Mouse (Mus musculus) monocyte, adult 2 months (primary cell): Measurements from ENCODE around the gene Cytl1.

Experiments used
- DNase-seq, 2 experiments: peaks; one replicate each; pipeline ENCODE4 v3.0.0; 2022; ENCODE audit warnings: low spot score in 2 of 2, low read depth in 1 of 2

Cytl1 gene

GRCm38 (mm10) chr5:37735224-37735623, at the start of gene Cytl1:
Cytl1 (plus strand) TSS chr5:37735519.
- no peak for DNase-seq

GRCm38 (mm10) chr5:37692759-37693158, 42.6 kb upstream of the Cytl1 start:
- DNase-seq: no peak

DNA sequence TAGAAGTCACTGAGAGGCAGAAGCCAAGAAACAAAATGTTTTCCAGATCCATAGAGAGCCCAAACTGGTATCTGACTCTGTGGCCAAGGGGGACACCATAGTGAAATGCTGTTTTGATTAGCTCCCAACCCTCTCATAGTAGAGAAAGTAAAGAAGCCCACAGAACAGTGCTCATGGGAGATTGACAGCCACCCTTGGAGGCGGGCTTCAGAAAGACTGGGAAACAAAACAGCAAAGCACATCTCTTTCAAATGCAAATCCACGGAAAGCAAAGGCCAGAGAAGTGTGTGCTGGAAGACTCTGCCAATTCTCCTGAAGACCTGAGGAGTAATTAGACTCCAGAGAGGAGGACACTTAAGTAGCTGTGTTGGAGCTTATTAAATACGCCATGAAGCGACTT, 39.5 kb upstream of the Cytl1 start:
- DNase-seq: no peak

DNA sequence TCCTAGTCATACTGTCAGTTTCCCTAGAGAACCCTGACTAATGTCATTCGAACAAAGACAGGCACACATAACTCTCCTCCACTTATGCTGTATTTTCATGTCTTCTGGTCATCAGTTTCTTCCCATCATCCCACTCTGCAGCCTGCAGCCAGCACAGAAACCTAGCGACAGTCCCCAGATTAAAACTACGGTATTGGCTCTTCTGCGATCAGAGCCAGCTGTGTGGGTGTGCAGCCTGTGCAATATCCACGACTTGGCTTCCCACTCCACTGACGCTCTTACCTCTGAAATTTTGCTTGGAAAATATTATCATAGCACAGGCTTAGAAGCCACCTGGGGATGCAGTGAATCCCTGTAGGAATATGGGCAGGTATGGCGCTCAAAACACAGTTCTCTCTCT, 38.0 kb upstream of the Cytl1 start:
- no peak for DNase-seq

GRCm38 (mm10) chr5:37699757-37700156, 35.6 kb upstream of the Cytl1 start:
- DNase-seq: no peak

GRCm38 (mm10) chr5:37704962-37705361, 30.4 kb upstream of the Cytl1 start:
- no peak for DNase-seq

DNA sequence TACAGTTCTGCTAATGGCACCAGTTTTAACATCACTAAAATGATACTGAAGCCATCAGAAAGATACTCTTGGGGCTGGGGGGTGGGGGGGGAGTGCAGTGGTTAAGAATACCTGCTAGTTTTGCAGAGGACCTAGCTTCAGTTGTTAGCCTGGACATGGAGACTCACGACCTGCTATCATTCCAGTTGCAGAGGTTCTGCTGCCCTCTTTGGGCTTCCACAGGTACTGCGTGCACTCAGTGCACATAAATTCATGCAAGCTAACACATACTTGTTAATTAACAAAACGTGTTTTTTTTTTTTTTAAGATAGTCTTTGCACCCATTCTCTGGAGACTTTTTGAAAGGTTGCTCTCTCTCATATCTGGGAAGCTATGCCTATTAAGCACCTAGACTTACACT, 27.2 kb upstream of the Cytl1 start:
- no peak for DNase-seq

- no peak for DNase-seq
Observed at GRCm38 (mm10) chr5:37709257-37709904, 25.9 kb upstream of the Cytl1 start.

DNA sequence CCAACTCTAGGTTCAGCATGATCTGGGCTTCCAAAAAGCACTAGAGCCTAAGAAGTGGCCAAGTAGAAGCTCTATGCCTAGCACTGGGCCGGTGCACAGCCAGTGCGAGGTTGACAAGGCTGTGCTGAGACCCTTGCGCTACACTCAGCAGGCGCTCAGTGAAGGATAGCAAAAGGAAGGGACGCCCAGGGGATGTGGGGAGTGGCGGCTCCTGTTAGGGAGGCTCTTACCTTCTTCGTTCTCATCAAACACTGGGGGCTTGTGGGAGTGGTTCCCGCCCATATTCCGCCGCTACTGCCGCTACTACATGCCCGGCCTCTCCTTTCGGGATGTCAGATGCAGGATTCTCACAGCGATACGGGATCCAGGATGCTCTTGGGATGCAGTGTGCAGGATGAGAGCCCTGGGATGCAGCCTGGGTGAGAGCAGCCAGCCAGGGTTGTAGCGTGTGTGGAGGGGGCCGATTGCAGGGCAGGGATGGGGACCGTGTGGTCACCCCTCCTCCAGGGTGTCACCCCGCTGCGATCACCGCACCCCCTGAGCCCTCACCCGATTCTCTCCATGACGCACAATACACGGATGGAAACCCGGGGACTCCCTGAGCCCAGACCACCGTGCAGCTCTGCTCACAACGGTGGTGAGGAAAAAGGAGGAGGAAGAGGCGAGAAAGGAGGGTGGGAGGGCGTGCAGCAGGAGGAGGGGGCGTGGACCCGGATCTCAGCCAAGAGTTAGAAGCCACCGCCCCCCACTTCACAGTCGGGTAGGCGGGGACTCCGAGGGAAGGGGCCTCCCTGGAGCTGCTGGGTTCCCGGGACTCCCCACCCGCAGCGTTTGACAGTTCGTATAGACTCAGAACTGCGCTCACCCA, 18.6 kb upstream of the Cytl1 start, which contains the start of gene Stk32b:
Stk32b (minus strand) TSS at position 667 of the 868 bp plus-strand sequence.
- DNase-seq: no peak

DNA sequence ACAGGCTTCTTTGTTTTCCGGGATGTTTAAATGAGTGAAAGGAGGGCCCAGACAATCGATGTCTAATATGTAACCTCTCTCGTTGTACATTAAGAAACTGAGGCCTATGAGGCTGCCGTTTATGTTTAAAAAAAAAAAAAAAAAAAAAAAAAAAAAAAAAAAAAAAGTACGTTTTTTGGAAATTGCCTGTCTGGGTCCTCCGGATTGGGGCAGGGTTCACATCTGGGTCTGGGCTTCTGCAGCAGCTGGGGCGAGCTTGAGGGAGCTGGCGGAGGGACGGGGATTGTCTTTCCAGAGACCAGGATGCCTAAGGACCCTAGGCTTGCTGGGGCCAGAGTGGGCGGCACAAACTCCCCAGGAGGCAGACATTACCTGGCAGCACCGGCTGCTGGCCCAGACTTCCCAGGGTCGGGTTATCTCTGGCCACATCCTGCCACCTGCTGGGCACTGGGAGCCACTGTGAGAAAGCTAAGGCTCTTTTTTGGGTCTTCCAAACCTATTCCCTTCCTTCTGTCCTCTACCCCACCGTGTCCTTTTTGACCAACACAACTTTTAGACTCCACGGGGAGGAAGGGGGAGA, 17.8 kb upstream of the Cytl1 start:
- DNase-seq: no peak

GRCm38 (mm10) chr5:37720670-37721069, 14.6 kb upstream of the Cytl1 start:
- DNase-seq: no peak

DNA sequence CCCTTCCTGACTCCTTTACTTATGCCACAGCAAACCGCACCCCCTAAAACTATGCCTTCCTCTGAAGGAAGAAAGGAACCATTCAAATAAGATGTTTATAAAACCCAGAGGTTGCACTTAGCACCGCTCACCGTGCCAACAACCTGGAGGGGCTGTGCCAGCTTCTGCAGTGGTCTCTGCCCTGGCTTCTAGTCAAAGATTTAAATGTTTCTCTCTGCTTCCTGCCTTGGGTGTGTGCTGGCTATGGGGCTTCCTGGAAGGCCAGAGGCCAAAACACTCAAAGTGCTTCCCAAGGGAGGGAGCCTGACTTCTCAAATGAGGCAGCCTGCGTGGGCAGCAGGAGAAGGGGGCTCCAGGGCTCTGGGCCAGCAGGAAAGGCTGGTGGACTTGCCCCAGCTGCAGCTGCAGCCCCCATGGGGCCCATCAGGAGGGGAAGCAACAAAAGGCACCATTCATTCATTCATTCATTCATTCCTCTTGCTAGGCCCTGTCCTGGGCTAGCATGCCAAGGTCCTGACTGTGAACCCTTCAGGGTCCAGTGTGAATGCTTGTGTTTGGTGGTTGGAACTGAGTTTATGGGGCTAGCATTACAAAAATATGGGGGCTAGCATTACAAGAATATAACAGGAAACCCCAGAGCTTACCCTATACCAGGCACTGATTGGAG, 10.0 kb upstream of the Cytl1 start:
- DNase-seq: no peak

GRCm38 (mm10) chr5:37730781-37731180, 4.5 kb upstream of the Cytl1 start:
- DNase-seq: no peak

DNA sequence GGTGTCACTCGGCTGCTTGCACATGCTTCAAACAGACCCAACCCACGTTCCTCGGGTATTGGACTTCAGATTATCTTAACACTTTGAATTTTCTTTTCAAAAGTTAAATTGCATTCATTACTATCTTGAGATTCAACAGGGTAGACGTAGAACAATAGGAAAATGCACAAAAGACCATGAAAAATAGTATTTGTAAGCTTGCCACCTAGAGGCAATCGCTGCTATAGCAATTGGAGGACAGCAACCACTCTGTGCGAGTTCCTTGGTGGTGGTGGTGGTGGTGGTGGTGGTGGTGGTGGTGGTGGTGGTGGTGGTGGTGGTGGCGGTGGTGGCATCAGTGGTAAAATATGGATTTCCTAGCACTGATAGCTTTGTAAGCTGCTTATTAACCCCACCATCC, 894 bp downstream of the Cytl1 start:
- DNase-seq: no peak

- DNase-seq: no peak
Observed at GRCm38 (mm10) chr5:37743889-37744707, 8.8 kb downstream of the Cytl1 start.

DNA sequence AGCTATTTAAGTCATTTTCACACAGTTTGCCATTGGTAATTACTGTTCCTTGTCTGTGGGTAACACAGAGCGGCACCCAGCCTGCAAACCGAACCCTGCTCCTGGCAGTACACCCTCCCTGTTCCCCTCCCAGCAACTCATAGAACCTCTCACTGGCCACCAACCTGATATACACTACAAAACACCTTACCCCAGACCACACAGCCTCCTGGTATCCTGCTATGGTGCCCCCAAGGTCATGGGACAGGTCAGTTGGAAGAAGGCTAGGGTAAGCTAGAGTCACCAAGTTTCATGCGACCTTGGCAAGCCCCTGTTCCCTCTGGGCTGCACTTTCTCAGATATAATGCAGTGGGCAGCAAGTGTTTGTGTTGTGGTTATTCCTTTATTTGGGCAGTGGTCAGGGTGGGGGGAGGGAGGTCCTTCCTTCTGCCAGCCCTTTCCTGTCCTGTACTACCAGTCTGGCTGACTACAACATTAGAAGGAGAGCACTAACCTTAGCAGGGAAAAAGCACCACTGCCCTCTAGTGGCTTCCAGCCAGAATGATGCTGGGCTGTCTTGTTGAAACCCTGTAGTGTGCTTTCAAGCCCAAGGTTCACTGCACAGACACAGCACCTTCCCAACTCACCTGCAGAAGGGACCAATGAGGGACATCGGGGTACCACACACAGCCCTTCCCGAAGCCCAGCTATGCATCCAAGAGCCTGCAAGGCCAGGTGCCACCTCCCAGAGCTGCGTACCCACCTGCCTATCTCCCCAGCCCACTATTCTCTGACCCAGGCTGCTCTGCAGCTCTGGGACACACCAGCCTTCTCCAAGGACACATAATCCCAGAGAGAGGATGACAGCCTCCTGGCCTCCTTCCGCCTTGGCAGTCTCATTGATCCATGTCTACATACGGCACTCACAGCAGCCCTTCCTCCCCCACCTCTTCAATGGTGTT, 17.0 kb downstream of the Cytl1 start:
- DNase-seq: no peak

DNA sequence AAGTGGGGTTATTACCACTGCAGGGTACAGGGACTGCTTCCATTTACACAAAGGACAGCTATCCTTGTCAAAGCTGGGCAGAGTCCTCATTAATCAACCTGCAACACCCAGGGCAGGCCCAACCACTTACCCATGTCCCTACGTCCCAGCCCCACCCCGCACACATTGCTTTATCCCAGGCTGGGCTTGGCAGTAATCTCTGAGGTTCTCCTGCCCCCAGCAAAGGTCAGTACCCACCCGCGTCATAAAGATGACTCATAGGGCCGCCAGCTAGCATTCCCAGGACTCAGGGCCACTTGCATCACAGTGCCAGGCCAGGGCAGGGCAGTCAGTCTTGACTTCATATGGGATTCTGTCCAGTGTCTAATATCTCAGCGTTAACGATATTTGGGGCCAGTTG, 18.0 kb downstream of the Cytl1 start:
- no peak for DNase-seq

DNA sequence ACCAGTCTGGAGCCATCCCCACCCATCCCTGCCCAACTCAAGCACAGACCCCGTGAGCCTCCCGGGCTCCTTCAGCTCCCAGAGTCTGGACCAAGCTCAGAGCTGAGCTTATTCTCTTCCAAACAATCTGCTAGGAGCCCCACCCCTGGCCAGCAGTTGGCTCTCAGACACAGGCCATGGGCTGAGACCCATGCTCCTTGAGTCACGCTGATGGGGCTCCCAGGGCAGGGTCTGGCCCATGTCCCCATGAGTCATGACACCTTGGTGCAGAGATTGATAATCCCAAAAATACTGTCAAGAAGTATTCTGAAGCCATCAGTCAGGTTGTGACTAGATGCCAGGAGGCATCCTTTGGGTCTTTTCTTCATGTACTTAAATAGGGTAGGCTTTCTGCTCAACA, 26.7 kb downstream of the Cytl1 start:
- no peak for DNase-seq

DNA sequence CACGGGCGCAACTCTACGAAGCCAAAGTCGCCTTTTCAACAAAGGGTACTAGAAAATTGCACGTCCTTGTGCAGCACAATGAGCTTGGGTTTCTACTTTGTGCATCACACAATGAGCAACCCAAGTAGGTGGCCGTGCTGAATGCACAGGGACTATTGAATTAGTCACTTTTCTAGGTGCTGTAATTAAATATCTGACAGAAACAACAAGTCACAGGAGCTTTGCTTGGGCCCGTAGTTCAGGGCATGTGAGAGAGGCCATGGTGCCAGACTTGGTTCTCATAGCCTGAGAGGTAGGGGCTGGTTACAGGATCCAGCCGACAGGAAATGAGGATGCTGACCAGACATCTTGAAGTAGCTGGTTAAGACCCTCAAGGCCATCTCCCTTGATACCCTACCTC, 30.5 kb downstream of the Cytl1 start:
- no peak for DNase-seq

DNA sequence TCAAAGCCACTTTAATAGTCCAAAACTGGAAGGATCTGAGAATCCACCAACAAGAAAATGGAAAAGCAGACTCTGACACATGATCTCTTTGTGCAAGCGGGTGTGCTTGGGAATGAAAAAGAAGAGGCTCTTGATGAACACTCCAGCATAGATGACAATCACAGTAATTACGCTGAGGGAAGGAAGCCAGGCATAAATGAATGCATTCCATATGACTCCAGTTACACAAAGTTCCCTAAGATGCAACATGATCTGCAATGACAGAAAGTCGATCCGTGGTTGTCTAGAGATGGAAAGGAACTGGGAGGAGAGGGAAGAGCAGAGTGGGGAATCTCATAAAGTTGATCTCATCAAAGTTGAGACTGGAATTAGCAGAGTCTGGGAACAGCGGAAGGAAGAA, 31.9 kb downstream of the Cytl1 start:
- DNase-seq: no peak
